15 mouse cellular contexts compared by ENCODE assay signal in the genomic region with DNA sequence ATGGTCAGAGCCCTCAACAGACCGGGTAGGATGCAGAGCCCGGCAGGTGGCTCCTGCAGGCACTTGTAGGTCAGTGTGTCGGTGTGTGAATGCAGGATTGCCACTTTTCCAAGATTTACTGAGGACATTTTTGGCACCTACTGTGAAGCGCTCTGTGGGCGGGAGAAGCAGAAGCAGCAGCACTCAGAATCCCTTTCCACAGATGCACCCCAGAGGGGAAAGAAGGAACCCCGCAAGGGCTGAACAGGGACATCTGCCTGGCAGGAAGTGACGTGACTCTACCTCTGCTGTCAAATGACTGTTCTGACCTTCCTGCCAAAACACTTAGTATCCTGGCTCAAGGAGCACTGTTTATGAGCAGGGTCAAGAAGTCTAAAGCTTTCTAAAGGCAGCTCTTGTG. TPM values are rescaled to one million over a fixed set of nuclear protein-coding genes. Genes with fewer than 3 reads are reported as not detected.
DNase-seq lines count a peak whose midpoint lies in the region; ATAC-seq and TF ChIP-seq lines count a peak whose summit lies in the region.
"Had no signal": no experiment of that assay in that cellular context is flagged by ENCODE, and none has a peak within 500 bp of the region (broad histone marks: within the 10 kb centered on the region; RNA-seq: fewer than 3 reads in every experiment).

No protein-coding gene starts in this region.

- DNase-seq in spleen, adult 2 months (ENCODE audit: low read depth in 1 of 2, low spot score in 2 of 2): peak in 1 of 2 experiments; percentile 6
- no peak for DNase-seq in spleen, postnatal 14 days (ENCODE audit: low spot score in 2 of 2)
- peak; percentile 30 to 38 for DNase-seq in frontal cortex, postnatal 14 days (ENCODE audit: low spot score in 2 of 2)
- DNase-seq in left cerebral cortex, postnatal 14 days (ENCODE audit: low spot score in 2 of 2): peak; percentile 51 to 76
- DNase-seq in telencephalon, adult 2 months (ENCODE audit: low read depth, low spot score): peak; percentile 69
- no peak for DNase-seq in urinary bladder, adult 18-20 months (ENCODE audit: low spot score in 2 of 2)

- no peak overlapping the region for H3K4me2 ChIP-seq in neural tube, embryonic 15.5 days
- H3K4me2 ChIP-seq in hindbrain, embryonic 12.5 days (replicated peaks): no peak overlapping the region
- H3K4me2 ChIP-seq: limb, embryonic 12.5 days; liver, embryonic 15.5 days; neural tube, embryonic 12.5 days had no signal

- no peaks in the 10 kb centered on the region for H3K9me3 ChIP-seq in neural tube, embryonic 15.5 days (replicated peaks)
- no peaks in the 10 kb centered on the region for H3K9me3 ChIP-seq in hindbrain, embryonic 12.5 days (replicated peaks)
- H3K9me3 ChIP-seq: embryonic facial prominence, embryonic 10.5 days; limb, embryonic 12.5 days; liver, embryonic 15.5 days; neural tube, embryonic 12.5 days had no signal

- peaks cover 10% of the 10 kb centered on the region for H3K36me3 ChIP-seq in spleen, adult 2 months (ENCODE audit: control insufficient read depth, insufficient read depth, low read length)
- H3K36me3 ChIP-seq in neural tube, embryonic 15.5 days: peaks cover 48% of the 10 kb centered on the region
- peaks cover 50% of the 10 kb centered on the region for H3K36me3 ChIP-seq in hindbrain, embryonic 12.5 days

- H3K27me3 ChIP-seq in spleen, adult 2 months (ENCODE audit: control insufficient read depth, insufficient read depth, low read length): no peaks in the 10 kb centered on the region
- H3K27me3 ChIP-seq in neural tube, embryonic 15.5 days (replicated peaks): no peaks in the 10 kb centered on the region
- no peaks in the 10 kb centered on the region for H3K27me3 ChIP-seq in hindbrain, embryonic 12.5 days
- H3K27me3 ChIP-seq: limb, embryonic 12.5 days; liver, embryonic 15.5 days; neural tube, embryonic 12.5 days had no signal

- no peak overlapping the region for H3K4me3 ChIP-seq in spleen, adult 2 months (ENCODE audit: extremely low read depth, insufficient read depth, insufficient read length)
- H3K4me3 ChIP-seq in neural tube, embryonic 15.5 days (replicated peaks): no peak overlapping the region
- no peak overlapping the region for H3K4me3 ChIP-seq in hindbrain, embryonic 12.5 days
- H3K4me3 ChIP-seq: embryonic facial prominence, embryonic 10.5 days; limb, embryonic 12.5 days; liver, embryonic 15.5 days; neural tube, embryonic 12.5 days had no signal

- WGBS in spleen, adult 2 months: 90% methylated on average over 7 of the region's 7 CpGs
- whole genome bisulfite sequencing in neural tube, embryonic 15.5 days: 81% methylated on average over 7 of the region's 7 CpGs
- 92% methylated on average over 7 of the region's 7 CpGs for WGBS in hindbrain, embryonic 12.5 days

- no peak overlapping the region for H3K9ac ChIP-seq in neural tube, embryonic 15.5 days (replicated peaks)
- H3K9ac ChIP-seq in hindbrain, embryonic 12.5 days: no peak overlapping the region
- H3K9ac ChIP-seq: forebrain, postnatal 0 days; limb, embryonic 12.5 days; liver, embryonic 15.5 days; neural tube, embryonic 12.5 days had no signal

- peak overlapping the region; percentile 67 for H3K27ac ChIP-seq in spleen, adult 2 months (ENCODE audit: insufficient read depth, low read length)
- H3K27ac ChIP-seq in neural tube, embryonic 15.5 days (replicated peaks): no peak overlapping the region
- H3K27ac ChIP-seq in hindbrain, embryonic 12.5 days: no peak overlapping the region
- H3K27ac ChIP-seq: embryonic facial prominence, embryonic 10.5 days; limb, embryonic 12.5 days; liver, embryonic 15.5 days; neural tube, embryonic 12.5 days had no signal

- no peak for TF ChIP-seq CTCF in spleen, adult 2 months (IDR thresholded peaks at IDR 0.05; ENCODE audit: extremely low read depth, insufficient read depth, insufficient read length, insufficient replicate concordance)

- no peak for TF ChIP-seq POLR2A in spleen, adult 2 months (IDR thresholded peaks at IDR 0.05; ENCODE audit: low read depth, low read length)

- peaks cover 4% of the 10 kb centered on the region; the same call in 1 of the 2 replicates for H3K4me1 ChIP-seq in spleen, adult 2 months (ENCODE audit: control insufficient read depth, insufficient read depth, insufficient read length)
- H3K4me1 ChIP-seq in neural tube, embryonic 15.5 days: no peaks in the 10 kb centered on the region
- H3K4me1 ChIP-seq in hindbrain, embryonic 12.5 days: no peaks in the 10 kb centered on the region
- H3K4me1 ChIP-seq: embryonic facial prominence, embryonic 10.5 days; limb, embryonic 12.5 days; liver, embryonic 15.5 days; neural tube, embryonic 12.5 days had no signal

- intact Hi-C loops in left cerebral cortex, postnatal 14 days (cut with DNase I): no loop called here

- no peak for ATAC-seq in neural tube, embryonic 15.5 days (ENCODE audit: low FRiP score)
- ATAC-seq in hindbrain, embryonic 12.5 days (ENCODE audit: low FRiP score): no peak
- ATAC-seq: activated CD4-positive, CD25-positive, alpha-beta regulatory T cell, adult 4 months; hindbrain, embryonic 16.5 days had no signal

RNA-seq across cellular contexts. Expression of a gene that starts 6.3 kb away (rescaled TPM):
- polyA plus RNA-seq in spleen, adult 2 months (2012; rRNA removed): 127 and 135 TPM in 2 replicates
- 100 to 1,000 TPM; 315 to 321 TPM for total RNA-seq in left cerebral cortex, postnatal 14 days (2021)
- polyA plus RNA-seq in neural tube, embryonic 15.5 days (2015; fragmentation: Nextera tagmentation; extraction: Ambion mirVana): 82.3 and 87.2 TPM in 2 replicates
- polyA plus RNA-seq in hindbrain, embryonic 12.5 days (2016; fragmentation: Nextera tagmentation; extraction: Ambion mirVana): 84.7 and 86.0 TPM in 2 replicates

RNA-seq across cellular contexts. Expression of a gene that starts 17.5 kb away (rescaled TPM):
- 8.6 and 10.5 TPM in 2 replicates for polyA plus RNA-seq in spleen, adult 2 months (2012; rRNA removed)
- 10 to 100 TPM in 1 of 2 experiments, 1 to 10 TPM in 1; 5.3 to 10.4 TPM for total RNA-seq in left cerebral cortex, postnatal 14 days (2021)
- 81.4 and 102 TPM in 2 replicates for polyA plus RNA-seq in neural tube, embryonic 15.5 days (2015; fragmentation: Nextera tagmentation; extraction: Ambion mirVana)
- polyA plus RNA-seq in hindbrain, embryonic 12.5 days (2016; fragmentation: Nextera tagmentation; extraction: Ambion mirVana): 210 and 212 TPM in 2 replicates

RNA-seq across cellular contexts. Expression of a gene that starts 46.7 kb away (rescaled TPM):
- polyA plus RNA-seq in spleen, adult 2 months (2012; rRNA removed): 45.3 and 54.4 TPM in 2 replicates
- total RNA-seq in left cerebral cortex, postnatal 14 days (2021): 10 to 100 TPM; 40.3 to 44.6 TPM
- polyA plus RNA-seq in neural tube, embryonic 15.5 days (2015; fragmentation: Nextera tagmentation; extraction: Ambion mirVana): 92.9 and 105 TPM in 2 replicates
- polyA plus RNA-seq in hindbrain, embryonic 12.5 days (2016; fragmentation: Nextera tagmentation; extraction: Ambion mirVana): 49.8 and 50.4 TPM in 2 replicates

RNA-seq across cellular contexts. Expression of a gene that starts 48.1 kb away (rescaled TPM):
- 68.9 and 106 TPM in 2 replicates for polyA plus RNA-seq in spleen, adult 2 months (2012; rRNA removed)
- total RNA-seq in left cerebral cortex, postnatal 14 days (2021): 10 to 100 TPM; 67.5 to 73.1 TPM
- 89.0 and 89.5 TPM in 2 replicates for polyA plus RNA-seq in neural tube, embryonic 15.5 days (2015; fragmentation: Nextera tagmentation; extraction: Ambion mirVana)
- polyA plus RNA-seq in hindbrain, embryonic 12.5 days (2016; fragmentation: Nextera tagmentation; extraction: Ambion mirVana): 85.1 and 86.7 TPM in 2 replicates

RNA-seq across cellular contexts. Expression of a gene that starts 48.1 kb away (rescaled TPM):
- polyA plus RNA-seq in spleen, adult 2 months (2012; rRNA removed): 35.2 and 45.9 TPM in 2 replicates
- total RNA-seq in left cerebral cortex, postnatal 14 days (2021): 10 to 100 TPM; 58.1 to 61.6 TPM
- 27.9 and 31.3 TPM in 2 replicates for polyA plus RNA-seq in neural tube, embryonic 15.5 days (2015; fragmentation: Nextera tagmentation; extraction: Ambion mirVana)
- polyA plus RNA-seq in hindbrain, embryonic 12.5 days (2016; fragmentation: Nextera tagmentation; extraction: Ambion mirVana): 39.3 and 45.5 TPM in 2 replicates

Comparison
In these comparisons a context has a peak if more than half of its experiments do, and no peak if none do; other contexts are left out.
1. DNase-seq: peak in frontal cortex, postnatal 14 days (2 of 2), left cerebral cortex, postnatal 14 days (2 of 2) and telencephalon, adult 2 months (single experiment); none in spleen, postnatal 14 days (0 of 2) and urinary bladder, adult 18-20 months (0 of 2).